Mouse (Mus musculus): ENCODE data around the gene Nfatc2.

DNA sequence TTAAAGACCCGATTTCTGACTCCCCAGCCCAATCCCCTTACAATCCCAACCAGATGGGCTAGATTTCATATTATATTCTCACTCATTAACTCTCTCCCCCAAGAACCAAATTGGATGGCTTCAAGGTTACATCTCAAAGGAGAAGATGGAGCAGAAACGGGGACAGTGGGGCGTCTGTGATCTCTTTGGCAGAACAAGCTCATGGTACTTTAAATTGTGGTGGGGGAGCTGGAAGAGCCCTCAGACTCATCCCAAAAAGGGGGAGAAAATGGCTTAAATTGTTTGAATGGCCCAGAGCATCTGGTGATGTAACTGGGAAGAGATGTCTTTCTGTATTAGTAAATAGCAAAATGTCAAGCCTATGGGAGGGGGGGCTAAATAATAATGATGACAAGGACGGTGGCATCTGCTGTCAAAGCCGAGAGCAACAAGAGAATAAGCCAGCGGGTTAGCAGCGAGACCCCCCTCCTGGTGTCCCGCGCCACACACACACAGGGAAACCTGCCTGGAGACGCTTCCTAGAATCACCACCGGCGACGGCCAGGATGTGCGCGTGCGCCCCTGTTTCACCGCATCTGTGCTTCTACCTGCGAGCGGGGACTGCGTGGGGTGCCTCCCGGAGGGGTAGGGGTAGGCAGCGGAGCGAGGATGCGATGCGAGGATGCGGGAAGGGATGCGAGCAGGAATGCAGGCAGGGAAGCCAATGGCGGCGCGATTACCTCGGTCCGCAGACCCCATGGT, 537 bp downstream of the Nfatc2 start:
- TF ChIP-seq GATA1 (IDR thresholded peaks at IDR 0.05; ENCODE audit: low read depth, low read length) = no peak
- TF ChIP-seq HCFC1 (IDR thresholded peaks at IDR 0.05; ENCODE audit: low read depth, low read length) = no peak
- no peak for TF ChIP-seq CTCF (IDR thresholded peaks at IDR 0.05 in 2 of 3, conservative IDR thresholded peaks at IDR 0.05 in 1 of 3; ENCODE audit: control insufficient read depth in 1 of 3, insufficient read depth in 1 of 3, low read depth in 2 of 3, low read length in 3 of 3, poor library complexity in 1 of 3, severe bottlenecking in 1 of 3)
- TF ChIP-seq ELF1 (IDR thresholded peaks at IDR 0.05; ENCODE audit: low read depth, low read length) = no peak
- no peak for TF ChIP-seq UBTF (IDR thresholded peaks at IDR 0.05; ENCODE audit: borderline replicate concordance, insufficient read depth, low read depth, low read length)

Measured in MEL (cell line).